Mouse (Mus musculus) forebrain, embryonic 10.5 days (tissue): ENCODE results near the gene H2-Aa. TPM values are rescaled to one million over a fixed set of nuclear protein-coding genes. Genes with fewer than 3 reads are reported as not detected.

Source experiments
- DNase-seq: peaks from one replicate; pipeline ENCODE4 v3.0.0-alpha.2; 2017; ENCODE audit warnings: low spot score; ENCODE audit errors: extremely low spot score
- H3K27ac ChIP-seq: fragments of 300-500 bp; sonication (generic); 2 replicates; pipeline ENCODE4 v1.5.1; 2016; ENCODE audit warnings: mild to moderate bottlenecking
- H3K27me3 ChIP-seq: fragments of 300-500 bp; sonication (generic); 2 replicates; pipeline ENCODE4 v1.6.1; 2016; ENCODE audit warnings: mild to moderate bottlenecking; ENCODE audit not compliant: poor library complexity, severe bottlenecking
- H3K36me3 ChIP-seq: fragments of 300-500 bp; sonication (generic); replicated peaks from 2 replicates; pipeline ENCODE4 v1.6.1; 2016; ENCODE audit warnings: mild to moderate bottlenecking, moderate library complexity
- H3K4me1 ChIP-seq: fragments of 300-500 bp; sonication (generic); 2 replicates; pipeline ENCODE4 v1.6.1; 2016
- H3K4me3 ChIP-seq: fragments of 300-500 bp; sonication (generic); 2 replicates; pipeline ENCODE4 v1.5.1; 2016; ENCODE audit warnings: mild to moderate bottlenecking, moderate library complexity
- H3K9me3 ChIP-seq: fragments of 300-500 bp; sonication (generic); 2 replicates; pipeline ENCODE4 v1.6.1; 2016; ENCODE audit warnings: mild to moderate bottlenecking, moderate library complexity
- WGBS: fragments of 180-500 bp; shearing (Covaris S2); methylation state at CpG from one replicate; pipeline ENCODE4 v1.1.7; 2016; 5-methylcytosine and 5-hydroxymethylcytosine counted together
- polyA plus RNA-seq: library from polyadenylated mRNA; unstranded; fragments of >200 nt; fragmentation: Nextera tagmentation; extraction: Ambion mirVana; gene quantifications from 2 replicates; pipeline ENCODE4 v1.2.1, GENCODE M21; 2016

The H2-Aa gene
- polyA plus RNA-seq, 1 experiment from 2014 or later = 0.17 TPM

DNA sequence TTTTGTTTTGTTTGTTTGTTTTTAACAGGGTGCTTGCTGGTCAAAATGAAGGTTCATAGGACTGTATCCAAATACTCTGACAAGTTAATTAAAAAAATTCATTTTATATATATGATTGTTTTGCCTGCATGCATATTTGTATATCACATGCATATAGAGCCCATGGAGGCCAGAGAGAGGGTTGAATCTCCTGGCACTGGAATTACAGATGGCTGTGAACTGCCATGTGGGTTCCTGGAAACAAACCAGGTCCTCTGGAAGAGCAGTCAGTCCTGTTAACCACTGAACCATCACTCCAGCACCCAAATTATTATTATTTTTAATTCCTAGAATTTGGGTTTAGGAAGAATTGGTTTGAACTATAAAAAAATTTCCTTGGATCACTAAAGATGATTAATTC is 7.7 kb upstream of the H2-Aa start:
- H3K36me3 ChIP-seq = no peaks in the 10 kb centered on the region
- no peak for DNase-seq
- H3K4me1 ChIP-seq = peaks cover 8% of the 10 kb centered on the region
- no peaks in the 10 kb centered on the region for H3K9me3 ChIP-seq
- no peak overlapping the region for H3K4me3 ChIP-seq
- H3K27ac ChIP-seq = no peak overlapping the region
- peaks cover 10% of the 10 kb centered on the region; the same call in 1 of the 2 replicates for H3K27me3 ChIP-seq

DNA sequence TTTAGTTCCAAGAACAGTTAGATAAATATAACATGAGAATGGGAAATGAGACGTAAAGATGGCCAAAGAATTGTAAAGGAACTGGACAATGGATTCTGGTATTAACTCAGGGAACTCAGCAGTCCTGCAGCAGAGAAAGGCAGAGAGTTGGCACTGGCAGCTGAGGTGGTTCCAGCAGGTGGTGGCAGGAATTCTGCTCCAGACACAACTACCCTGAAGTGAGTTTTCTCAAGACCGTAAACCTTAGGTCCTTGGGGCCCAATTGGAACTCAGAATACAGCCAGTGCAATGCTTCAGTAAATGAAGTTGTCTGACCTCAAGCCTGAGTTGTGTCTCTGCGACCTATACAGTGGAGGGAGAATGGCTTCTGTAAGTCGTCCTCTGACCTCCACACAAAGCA is 6.6 kb upstream of the H2-Aa start:
- Histone ChIP-seq H3K4me1 (peaks cover 8% of the 10 kb centered on the region), H3K36me3 (no peaks in the 10 kb centered on the region), H3K9me3 (no peaks in the 10 kb centered on the region), H3K27me3 (peaks cover 10% of the 10 kb centered on the region; the same call in 1 of the 2 replicates), H3K4me3 (no peak overlapping the region), H3K27ac (no peak overlapping the region)
- WGBS = 75% methylated on average over 4 of the region's 4 CpGs
- no peak for DNase-seq

DNA sequence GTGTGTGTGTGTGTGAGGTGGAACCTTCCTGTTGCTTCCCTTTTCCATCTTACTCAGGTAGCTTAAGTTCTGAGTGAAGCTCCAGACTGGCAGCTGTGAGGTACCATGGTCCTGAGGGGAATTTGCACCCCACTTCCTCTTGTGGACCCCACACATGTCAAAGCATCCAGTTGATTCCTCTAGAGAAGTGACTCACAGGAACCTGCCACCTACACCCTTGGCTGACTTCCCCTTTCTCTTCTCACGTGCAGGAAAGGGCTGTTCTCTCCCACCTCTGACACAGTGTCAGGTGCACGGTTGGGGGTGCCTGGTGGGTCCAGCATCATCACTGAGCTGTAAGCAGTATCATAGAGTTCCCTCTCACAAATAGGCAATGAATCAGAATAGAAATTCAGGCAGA is 5.9 kb upstream of the H2-Aa start:
- no peaks in the 10 kb centered on the region for H3K36me3 ChIP-seq
- H3K4me3 ChIP-seq = no peak overlapping the region
- H3K27me3 ChIP-seq = peaks cover 10% of the 10 kb centered on the region; the same call in 1 of the 2 replicates
- H3K4me1 ChIP-seq = peaks cover 8% of the 10 kb centered on the region
- no peaks in the 10 kb centered on the region for H3K9me3 ChIP-seq
- WGBS = 59% methylated on average over 2 of the region's 2 CpGs
- H3K27ac ChIP-seq = no peak overlapping the region
- no peak for DNase-seq

DNA sequence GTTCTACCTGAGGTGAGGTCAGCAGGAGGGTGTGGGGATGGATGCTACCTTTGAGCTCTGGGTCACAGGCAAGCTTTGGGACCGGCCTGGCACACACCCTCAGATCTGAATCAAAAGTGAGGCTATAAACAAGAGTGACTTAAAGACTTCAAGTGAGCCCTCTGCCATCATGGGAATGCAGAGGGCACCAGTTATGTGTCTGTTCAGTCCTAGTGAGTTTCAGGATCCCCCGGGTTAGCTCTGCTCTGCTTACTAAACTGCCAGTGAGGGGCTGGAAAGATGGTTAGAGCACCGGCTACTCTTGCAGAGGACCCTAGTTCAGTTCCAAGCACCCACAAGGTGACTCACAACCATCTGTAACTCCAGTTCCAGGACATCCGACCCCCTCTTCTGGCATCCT is 4.9 kb upstream of the H2-Aa start:
- 95% methylated on average over 4 of the region's 4 CpGs for WGBS
- Histone ChIP-seq H3K4me3 (no peak overlapping the region), H3K27ac (no peak overlapping the region), H3K9me3 (no peaks in the 10 kb centered on the region), H3K36me3 (no peaks in the 10 kb centered on the region), H3K4me1 (peaks cover 9% of the 10 kb centered on the region), H3K27me3 (peaks cover 10% of the 10 kb centered on the region; the same call in 1 of the 2 replicates)
- DNase-seq = no peak

DNA sequence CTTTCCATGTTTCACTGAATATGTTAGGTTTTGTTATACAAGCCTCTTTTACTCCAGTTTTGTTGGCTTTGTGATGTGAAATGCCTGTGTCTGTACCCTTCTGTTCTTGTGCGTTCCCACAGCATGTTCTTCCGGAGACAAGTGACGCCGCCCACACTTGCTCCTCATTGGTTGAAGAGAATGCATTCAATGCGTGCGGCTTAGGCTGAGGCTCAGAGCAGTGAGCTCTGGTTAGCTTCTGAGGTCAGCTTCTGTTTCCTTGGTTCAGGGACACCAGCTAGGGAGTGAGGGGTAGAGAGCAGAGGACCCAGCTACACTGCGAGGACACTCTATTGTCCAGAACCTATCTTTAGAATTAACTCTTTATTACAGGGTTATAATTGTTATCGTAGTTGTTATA is 4.0 kb upstream of the H2-Aa start:
- Histone ChIP-seq H3K4me1 (peaks cover 11% of the 10 kb centered on the region), H3K4me3 (no peak overlapping the region), H3K27me3 (peaks cover 4% of the 10 kb centered on the region; the same call in 1 of the 2 replicates), H3K36me3 (no peaks in the 10 kb centered on the region), H3K9me3 (no peaks in the 10 kb centered on the region), H3K27ac (no peak overlapping the region)
- DNase-seq = peak; percentile 80
- WGBS = 14% methylated on average over 8 of the region's 8 CpGs

DNA sequence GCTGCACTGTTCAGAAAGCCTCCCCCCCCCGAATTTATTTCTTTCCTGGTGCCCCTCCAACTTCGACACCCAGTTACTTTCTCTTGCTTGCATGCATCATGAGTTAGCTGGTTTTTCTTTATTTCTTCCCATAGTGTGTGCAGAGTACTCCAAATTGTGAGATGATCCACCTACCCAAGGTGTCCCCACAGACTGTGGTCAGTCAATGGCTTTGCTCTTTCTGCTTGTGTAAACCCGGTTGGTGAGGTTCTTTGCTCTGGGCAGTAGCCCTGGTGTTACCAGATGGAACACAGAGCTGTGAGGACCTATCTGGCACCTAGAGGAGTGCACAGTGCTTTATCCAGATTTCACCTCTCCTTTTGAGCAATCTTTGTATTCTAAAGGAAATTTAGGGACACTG is 508 bp upstream of the H2-Aa start:
- Histone ChIP-seq H3K27ac (no peak overlapping the region), H3K36me3 (no peaks in the 10 kb centered on the region), H3K4me3 (no peak overlapping the region), H3K4me1 (peaks cover 7% of the 10 kb centered on the region), H3K9me3 (no peaks in the 10 kb centered on the region), H3K27me3 (no peaks in the 10 kb centered on the region)
- WGBS = 71% methylated on average over 3 of the region's 3 CpGs
- no peak for DNase-seq

DNA sequence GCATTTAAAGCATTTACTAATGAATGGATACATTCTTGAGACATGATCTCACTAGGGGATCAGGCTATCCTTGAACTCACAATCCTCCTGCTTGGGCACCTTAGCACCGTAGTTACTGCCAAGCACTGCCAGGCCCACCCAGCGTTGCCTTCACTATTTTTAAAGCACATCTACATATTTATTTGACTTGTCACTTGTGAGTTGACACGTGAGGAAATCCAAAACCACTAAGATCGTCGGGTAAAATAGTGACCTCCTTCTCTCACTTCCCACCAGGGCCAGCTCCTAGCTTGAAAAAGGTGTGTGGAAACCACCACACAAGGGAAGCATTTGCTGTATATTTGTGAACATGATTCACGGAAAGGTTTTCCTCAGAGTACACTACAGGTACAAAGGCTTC is 624 bp downstream of the H2-Aa start:
- no peak overlapping the region for H3K27ac ChIP-seq
- H3K4me1 ChIP-seq = peaks cover 7% of the 10 kb centered on the region
- no peak overlapping the region for H3K4me3 ChIP-seq
- no peaks in the 10 kb centered on the region for H3K36me3 ChIP-seq
- H3K9me3 ChIP-seq = no peaks in the 10 kb centered on the region
- no peak for DNase-seq
- no peaks in the 10 kb centered on the region for H3K27me3 ChIP-seq
- 77% methylated on average over 6 of the region's 6 CpGs for WGBS

DNA sequence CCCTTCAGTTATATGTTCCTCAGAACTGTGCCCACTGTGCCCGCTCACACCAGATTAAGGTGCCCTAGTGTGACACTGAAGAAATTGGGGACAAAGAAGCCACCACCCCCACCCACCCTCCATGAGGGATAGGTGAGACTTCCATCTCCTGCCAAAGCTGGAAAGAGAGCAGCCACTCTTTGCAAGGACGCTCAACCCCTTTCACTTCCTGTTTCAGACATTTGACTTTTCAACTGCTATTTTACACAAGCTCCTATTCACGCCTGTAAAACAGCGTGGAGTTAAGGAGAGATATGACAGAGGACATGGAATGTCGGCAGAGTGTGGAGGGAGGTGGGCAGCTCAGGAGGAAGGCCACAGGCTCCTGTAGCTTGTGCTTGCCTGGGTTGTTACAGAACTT is 1.1 kb downstream of the H2-Aa start:
- no peaks in the 10 kb centered on the region for H3K27me3 ChIP-seq
- H3K4me1 ChIP-seq = peaks cover 5% of the 10 kb centered on the region
- no peaks in the 10 kb centered on the region for H3K9me3 ChIP-seq
- no peak overlapping the region for H3K4me3 ChIP-seq
- no peak for DNase-seq
- H3K27ac ChIP-seq = no peak overlapping the region
- WGBS = 80% methylated on average over 5 of the region's 5 CpGs
- H3K36me3 ChIP-seq = no peaks in the 10 kb centered on the region

DNA sequence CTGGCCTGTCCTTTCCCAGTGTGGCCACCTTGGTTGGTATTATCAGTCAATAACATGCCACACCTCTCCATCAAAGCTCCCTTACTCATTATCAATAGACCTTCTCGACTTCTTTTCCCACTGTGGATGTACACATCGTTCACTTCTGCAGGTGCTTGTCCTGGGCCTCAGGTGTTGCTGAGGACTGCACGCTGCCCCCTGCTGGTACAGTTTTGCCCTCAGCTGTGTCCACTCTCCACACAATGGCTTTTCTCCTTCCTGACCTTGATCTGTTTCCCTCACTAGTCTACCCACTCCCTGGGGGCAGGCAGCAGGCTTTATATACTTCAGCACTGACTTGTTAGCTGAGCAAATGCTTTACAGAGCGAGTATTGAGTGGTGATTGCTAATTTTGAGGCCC is 1.8 kb downstream of the H2-Aa start:
- WGBS = 39% methylated on average over 4 of the region's 4 CpGs
- no peak overlapping the region for H3K4me3 ChIP-seq
- H3K27me3 ChIP-seq = no peaks in the 10 kb centered on the region
- H3K9me3 ChIP-seq = no peaks in the 10 kb centered on the region
- H3K36me3 ChIP-seq = no peaks in the 10 kb centered on the region
- H3K4me1 ChIP-seq = 0 out of 2 replicates have a peak, but pooled peaks cover 3% of the 10 kb centered on the region
- no peak overlapping the region for H3K27ac ChIP-seq
- no peak for DNase-seq

DNA sequence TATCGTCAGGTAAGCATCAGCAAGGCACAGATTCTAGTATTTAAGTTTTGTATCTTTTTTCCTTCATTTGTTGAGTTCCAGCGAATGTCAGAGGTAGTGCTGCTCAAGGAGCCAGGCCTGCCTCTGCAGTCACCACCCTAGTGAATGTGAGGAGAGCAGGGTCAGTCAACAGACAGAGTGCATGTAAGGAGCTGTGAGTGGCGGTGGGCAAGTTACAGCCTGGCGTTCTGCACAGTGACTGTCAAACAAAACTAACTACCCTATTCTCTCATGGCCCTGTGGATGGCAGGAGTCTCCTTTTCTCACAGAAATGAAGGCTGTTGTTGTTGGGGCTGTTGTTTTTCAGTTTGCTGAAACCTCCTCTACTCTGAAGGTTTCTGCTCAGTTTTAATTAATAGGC is 2.3 kb downstream of the H2-Aa start:
- Histone ChIP-seq H3K4me1 (0 out of 2 replicates have a peak, but pooled peaks cover 3% of the 10 kb centered on the region), H3K36me3 (no peaks in the 10 kb centered on the region), H3K4me3 (no peak overlapping the region), H3K27ac (no peak overlapping the region), H3K9me3 (no peaks in the 10 kb centered on the region), H3K27me3 (no peaks in the 10 kb centered on the region)
- no peak for DNase-seq
- WGBS = 78% methylated on average over 4 of the region's 4 CpGs

DNA sequence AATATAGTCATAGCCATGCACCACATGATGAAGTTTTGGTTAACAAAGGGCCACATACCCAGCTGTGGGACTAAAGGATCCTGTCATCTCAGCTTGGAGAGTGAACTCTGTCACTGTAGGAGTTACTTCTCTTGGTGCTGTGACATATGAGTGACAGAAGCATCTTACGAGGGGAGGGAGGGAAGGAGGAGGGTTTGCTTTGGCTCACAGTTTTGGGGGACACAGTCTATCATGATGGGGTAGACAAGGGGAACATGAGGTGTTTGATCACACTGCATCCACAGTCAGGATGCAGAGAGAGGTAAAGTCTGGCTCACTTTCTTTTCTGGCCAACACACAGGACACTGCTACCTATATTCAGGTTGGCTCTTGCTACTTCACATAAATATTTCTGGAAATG is 5.8 kb downstream of the H2-Aa start:
- WGBS = 90% methylated on average over 1 of the region's 1 CpGs
- Histone ChIP-seq H3K9me3 (no peaks in the 10 kb centered on the region), H3K4me1 (no peaks in the 10 kb centered on the region), H3K36me3 (no peaks in the 10 kb centered on the region), H3K27me3 (no peaks in the 10 kb centered on the region), H3K27ac (no peak overlapping the region), H3K4me3 (no peak overlapping the region)
- DNase-seq = no peak

DNA sequence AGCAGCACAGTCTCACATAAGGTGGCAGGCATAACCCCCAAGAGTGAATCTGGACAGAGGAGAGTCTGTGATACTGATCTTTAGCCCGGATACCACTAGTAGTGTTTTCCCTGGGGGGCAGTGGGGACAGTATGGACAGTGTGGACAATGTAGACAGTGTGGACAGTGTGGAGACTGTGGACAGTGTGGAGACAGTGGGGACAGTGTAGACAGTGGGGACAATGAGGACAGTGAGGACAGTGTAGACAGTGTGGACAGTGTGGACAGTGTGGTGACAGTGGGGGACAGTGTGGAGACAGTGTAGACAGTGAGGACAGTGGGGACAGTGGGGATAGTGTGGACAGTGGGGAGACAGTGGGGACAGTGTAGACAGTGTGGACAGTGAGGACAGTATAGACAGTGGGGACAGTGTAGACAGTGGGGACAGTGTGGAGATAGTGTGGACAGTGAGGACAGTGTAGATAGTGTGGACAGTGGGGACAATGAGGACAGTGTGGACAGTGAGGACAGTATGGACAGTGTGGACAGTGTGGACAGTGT is 7.1 kb downstream of the H2-Aa start:
- no peak overlapping the region for H3K27ac ChIP-seq
- WGBS = 85% methylated on average over 1 of the region's 1 CpGs
- no peaks in the 10 kb centered on the region for H3K4me1 ChIP-seq
- H3K4me3 ChIP-seq = no peak overlapping the region
- no peaks in the 10 kb centered on the region for H3K27me3 ChIP-seq
- H3K36me3 ChIP-seq = no peaks in the 10 kb centered on the region
- DNase-seq = no peak
- no peaks in the 10 kb centered on the region for H3K9me3 ChIP-seq

DNA sequence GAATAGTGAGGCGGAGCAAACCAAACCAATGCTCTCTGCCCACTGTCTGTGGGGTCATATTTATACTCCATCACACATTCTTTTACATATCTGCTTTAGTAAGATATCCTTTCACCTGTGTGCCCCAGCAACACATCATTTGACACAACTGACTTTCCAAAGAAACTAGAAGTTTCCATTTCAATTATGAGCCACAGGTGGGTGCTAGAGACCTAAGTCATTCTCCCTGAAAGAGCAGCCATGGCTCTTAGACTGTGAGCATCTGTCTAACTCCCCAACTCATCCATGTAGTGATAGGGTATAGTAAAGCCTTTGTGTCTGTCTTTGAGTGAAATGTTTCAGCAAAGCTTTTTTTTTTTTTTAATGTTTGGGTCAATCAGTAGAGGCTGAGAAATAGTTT is 15.5 kb downstream of the H2-Aa start:
- 91% methylated on average over 1 of the region's 1 CpGs for WGBS
- H3K27me3 ChIP-seq = no peaks in the 10 kb centered on the region
- no peak for DNase-seq
- H3K9me3 ChIP-seq = no peaks in the 10 kb centered on the region
- H3K4me1 ChIP-seq = no peaks in the 10 kb centered on the region
- no peak overlapping the region for H3K27ac ChIP-seq
- no peak overlapping the region for H3K4me3 ChIP-seq
- no peaks in the 10 kb centered on the region for H3K36me3 ChIP-seq

DNA sequence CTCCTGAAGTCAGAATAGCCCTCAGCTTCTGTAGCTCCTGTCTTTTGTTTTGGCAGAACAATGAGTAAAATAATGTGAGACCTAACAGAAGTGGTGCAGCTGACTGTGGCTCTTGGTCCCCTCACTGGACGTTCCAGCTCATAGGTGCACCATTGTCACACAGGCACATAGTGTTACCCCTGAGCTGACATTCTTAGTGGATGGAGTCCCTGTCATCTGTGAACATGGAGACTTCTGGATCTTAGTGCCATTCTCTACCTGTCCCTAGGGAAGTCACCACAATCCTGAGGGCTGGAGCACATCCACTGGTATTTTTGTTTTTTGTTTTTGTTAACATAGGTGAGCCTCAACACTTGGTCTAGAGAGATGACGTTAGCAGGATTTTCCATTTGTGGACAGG is 16.7 kb downstream of the H2-Aa start:
- DNase-seq = no peak
- no peaks in the 10 kb centered on the region for H3K4me1 ChIP-seq
- 82% methylated on average over 2 of the region's 2 CpGs for WGBS
- H3K4me3 ChIP-seq = no peak overlapping the region
- H3K36me3 ChIP-seq = no peaks in the 10 kb centered on the region
- no peaks in the 10 kb centered on the region for H3K9me3 ChIP-seq
- H3K27ac ChIP-seq = no peak overlapping the region
- no peaks in the 10 kb centered on the region for H3K27me3 ChIP-seq
